Mouse (Mus musculus): ENCODE measurements at regions not wholly inside any gene's neighbourhood (a gene's known extent, or its start where the extent isn't known, plus 50 kb on each side); places are given as distances from the start of the nearest gene placed in this dataset.

GRCm38 (mm10) chr1:85339821-85340220 lies 69.5 kb upstream of the C130026I21Rik start:
- DNase-seq (ENCODE audit: low spot score in 2 of 2) = peak in 1 of 2 experiments; percentile 19

Data from urinary bladder, postnatal 4 days (tissue).